Mouse (Mus musculus) liver, adult 2 months (tissue): Measurements from ENCODE around the gene Sgk1.

ENCODE experiments used
- CTCF ChIP-seq: fragments of 200-500 bp; IDR thresholded peaks from 2 replicates; pipeline ENCODE4 v1.5.1; 2011; ENCODE audit warnings: low read depth, low read length, control low read depth
- POLR2A ChIP-seq: fragments of 200-500 bp; IDR thresholded peaks from 2 replicates; pipeline ENCODE4 v1.6.1; 2011; ENCODE audit warnings: low read length, control low read depth; ENCODE audit not compliant: insufficient read depth; ENCODE audit errors: extremely low read depth

DNA sequence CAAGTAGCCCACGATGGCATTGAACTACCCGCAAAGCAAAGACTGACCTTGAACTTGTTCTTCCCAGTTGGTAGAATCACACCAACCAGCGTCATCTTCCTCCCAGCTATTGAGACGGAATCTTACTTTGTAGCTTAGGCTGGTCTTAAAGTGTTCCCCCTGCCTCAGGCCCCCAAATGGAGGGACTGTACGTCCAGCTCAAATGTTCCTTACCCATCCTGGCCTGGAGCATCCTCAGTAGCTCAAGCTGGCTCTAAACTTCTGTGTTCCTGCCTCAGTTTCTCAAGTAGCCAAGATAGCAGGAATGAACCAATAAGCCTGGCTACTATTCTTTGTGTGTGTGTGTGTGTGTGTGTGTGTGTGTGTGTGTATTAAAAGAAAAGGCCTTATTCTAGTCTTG lies 45.0 kb downstream of the Sgk1 start:
- TF ChIP-seq POLR2A (no peak), CTCF (no peak)
